Mouse (Mus musculus): ENCODE measurements around the gene Isl1. TPM values are rescaled to one million over a fixed set of nuclear protein-coding genes. Genes with fewer than 3 reads are reported as not detected.

Gene Isl1
- polyA plus RNA-seq, 1 experiment from 2014 or later: 13.9 TPM

DNA sequence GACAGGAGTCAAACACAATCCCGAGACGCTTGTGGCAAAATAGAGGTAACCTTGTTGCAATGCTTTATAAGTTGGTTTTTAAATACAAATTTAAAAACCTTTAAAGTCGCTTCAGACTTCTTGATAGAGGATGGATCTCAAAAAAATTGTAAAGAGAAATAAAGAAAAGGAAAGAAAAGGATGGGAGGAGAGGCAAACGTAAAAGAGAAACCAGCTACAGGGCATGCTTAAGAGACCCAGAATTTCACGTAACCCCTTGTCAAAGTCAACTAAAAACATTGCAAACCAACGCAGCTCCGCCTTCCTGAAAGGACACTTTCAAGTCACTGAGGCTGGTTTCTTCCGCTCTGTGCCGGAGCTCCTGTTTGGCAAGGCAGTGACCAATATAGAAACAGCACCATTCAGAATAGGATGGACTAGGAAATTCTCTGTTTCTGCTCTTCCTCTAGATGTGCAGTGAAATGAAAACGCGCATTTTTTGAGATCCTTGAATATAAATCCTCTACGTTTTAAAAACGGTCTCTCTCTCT lies 10.8 kb downstream of the Isl1 start:
- 23% methylated on average over 13 of the region's 13 CpGs for WGBS (ENCODE audit: insufficient replicate concordance)

GRCm38 (mm10) chr13:116298001-116298400 lies 11.5 kb downstream of the Isl1 start:
- H3K36me3 ChIP-seq (ENCODE audit: control insufficient read depth, insufficient read depth, low read length): no peaks in the 10 kb centered on the region
- peaks cover 69% of the 10 kb centered on the region for H3K27me3 ChIP-seq (ENCODE audit: control insufficient read depth, insufficient read depth, low read length)
- no peak overlapping the region for H3K27ac ChIP-seq (ENCODE audit: low read depth, low read length)
- H3K4me1 ChIP-seq (ENCODE audit: control insufficient read depth, insufficient read depth, low read length): peaks cover 7% of the 10 kb centered on the region; the same call in 1 of the 2 replicates
- H3K4me3 ChIP-seq (ENCODE audit: low read depth, low read length): peak overlapping the region; percentile 31
- H3K9ac ChIP-seq (ENCODE audit: low read depth, low read length): no peak overlapping the region
- H3K4me2 ChIP-seq: peak overlapping the region; percentile 66
- ATAC-seq (replicated peaks; ENCODE audit: insufficient number of reproducible peaks, low FRiP score, low TSS enrichment): no peak
- H3K9me3 ChIP-seq (replicated peaks; ENCODE audit: control insufficient read depth, low read length): no peaks in the 10 kb centered on the region
- 10% methylated on average over 8 of the region's 8 CpGs for WGBS (ENCODE audit: insufficient replicate concordance)

More for the DNA sequence above, 10.8 kb downstream of the Isl1 start:
- Histone ChIP-seq H3K27me3 (ENCODE audit: control insufficient read depth, insufficient read depth, low read length) (peaks cover 69% of the 10 kb centered on the region), H3K9me3 (replicated peaks; ENCODE audit: control insufficient read depth, low read length) (no peaks in the 10 kb centered on the region), H3K27ac (ENCODE audit: low read depth, low read length) (no peak overlapping the region), H3K36me3 (ENCODE audit: control insufficient read depth, insufficient read depth, low read length) (no peaks in the 10 kb centered on the region), H3K4me2 (no peak overlapping the region), H3K4me3 (ENCODE audit: low read depth, low read length) (no peak overlapping the region), H3K4me1 (ENCODE audit: control insufficient read depth, insufficient read depth, low read length) (peaks cover 7% of the 10 kb centered on the region; the same call in 1 of the 2 replicates), H3K9ac (ENCODE audit: low read depth, low read length) (no peak overlapping the region)
- ATAC-seq (replicated peaks; ENCODE audit: insufficient number of reproducible peaks, low FRiP score, low TSS enrichment): no peak

- H3K9me3 ChIP-seq (replicated peaks; ENCODE audit: control insufficient read depth, low read length): no peaks in the 10 kb centered on the region
- WGBS (ENCODE audit: insufficient replicate concordance): 1% methylated on average over 33 of the region's 33 CpGs
- H3K4me3 ChIP-seq (ENCODE audit: low read depth, low read length): peak overlapping the region; percentile 31
- peaks cover 7% of the 10 kb centered on the region; the same call in 1 of the 2 replicates for H3K4me1 ChIP-seq (ENCODE audit: control insufficient read depth, insufficient read depth, low read length)
- ATAC-seq (replicated peaks; ENCODE audit: insufficient number of reproducible peaks, low FRiP score, low TSS enrichment): no peak
- H3K9ac ChIP-seq (ENCODE audit: low read depth, low read length): no peak overlapping the region
- H3K27me3 ChIP-seq (ENCODE audit: control insufficient read depth, insufficient read depth, low read length): peaks cover 64% of the 10 kb centered on the region
- no peak overlapping the region for H3K27ac ChIP-seq (ENCODE audit: low read depth, low read length)
- peak overlapping the region; percentile 66 for H3K4me2 ChIP-seq
- no peaks in the 10 kb centered on the region for H3K36me3 ChIP-seq (ENCODE audit: control insufficient read depth, insufficient read depth, low read length)
These were observed 12.3 kb downstream of the Isl1 start for GRCm38 (mm10) chr13:116297048-116297811.

GRCm38 (mm10) chr13:116295401-116295800 lies 14.1 kb downstream of the Isl1 start:
- H3K27me3 ChIP-seq (ENCODE audit: control insufficient read depth, insufficient read depth, low read length): peaks cover 47% of the 10 kb centered on the region
- no peak for ATAC-seq (replicated peaks; ENCODE audit: insufficient number of reproducible peaks, low FRiP score, low TSS enrichment)
- H3K36me3 ChIP-seq (ENCODE audit: control insufficient read depth, insufficient read depth, low read length): no peaks in the 10 kb centered on the region
- H3K27ac ChIP-seq (ENCODE audit: low read depth, low read length): no peak overlapping the region
- peaks cover 7% of the 10 kb centered on the region; the same call in 1 of the 2 replicates for H3K4me1 ChIP-seq (ENCODE audit: control insufficient read depth, insufficient read depth, low read length)
- 20% methylated on average over 4 of the region's 4 CpGs for WGBS (ENCODE audit: insufficient replicate concordance)
- H3K9ac ChIP-seq (ENCODE audit: low read depth, low read length): no peak overlapping the region
- H3K9me3 ChIP-seq (replicated peaks; ENCODE audit: control insufficient read depth, low read length): no peaks in the 10 kb centered on the region
- H3K4me3 ChIP-seq (ENCODE audit: low read depth, low read length): no peak overlapping the region
- H3K4me2 ChIP-seq: no peak overlapping the region

- ATAC-seq (replicated peaks; ENCODE audit: insufficient number of reproducible peaks, low FRiP score, low TSS enrichment): no peak
- Histone ChIP-seq H3K9ac (ENCODE audit: low read depth, low read length) (no peak overlapping the region), H3K4me3 (ENCODE audit: low read depth, low read length) (no peak overlapping the region), H3K27me3 (ENCODE audit: control insufficient read depth, insufficient read depth, low read length) (peaks cover 40% of the 10 kb centered on the region), H3K36me3 (ENCODE audit: control insufficient read depth, insufficient read depth, low read length) (no peaks in the 10 kb centered on the region), H3K27ac (ENCODE audit: low read depth, low read length) (no peak overlapping the region), H3K9me3 (replicated peaks; ENCODE audit: control insufficient read depth, low read length) (no peaks in the 10 kb centered on the region), H3K4me2 (no peak overlapping the region), H3K4me1 (ENCODE audit: control insufficient read depth, insufficient read depth, low read length) (peaks cover 7% of the 10 kb centered on the region; the same call in 1 of the 2 replicates)
- WGBS (ENCODE audit: insufficient replicate concordance): 6% methylated on average over 6 of the region's 6 CpGs
These were observed 14.8 kb downstream of the Isl1 start for GRCm38 (mm10) chr13:116294734-116295133.

- under 1% methylated on average over 11 of the region's 11 CpGs for WGBS (ENCODE audit: insufficient replicate concordance)
- ATAC-seq (replicated peaks; ENCODE audit: insufficient number of reproducible peaks, low FRiP score, low TSS enrichment): 0 out of 2 replicates have a peak, but pooled peaks have one; percentile 31
- no peak overlapping the region for H3K9ac ChIP-seq (ENCODE audit: low read depth, low read length)
- peaks cover 36% of the 10 kb centered on the region for H3K27me3 ChIP-seq (ENCODE audit: control insufficient read depth, insufficient read depth, low read length)
- H3K4me3 ChIP-seq (ENCODE audit: low read depth, low read length): peak overlapping the region; percentile 41
- H3K9me3 ChIP-seq (replicated peaks; ENCODE audit: control insufficient read depth, low read length): no peaks in the 10 kb centered on the region
- peak overlapping the region; percentile 70 for H3K4me2 ChIP-seq
- H3K27ac ChIP-seq (ENCODE audit: low read depth, low read length): no peak overlapping the region
- peaks cover 7% of the 10 kb centered on the region; the same call in 1 of the 2 replicates for H3K4me1 ChIP-seq (ENCODE audit: control insufficient read depth, insufficient read depth, low read length)
- H3K36me3 ChIP-seq (ENCODE audit: control insufficient read depth, insufficient read depth, low read length): no peaks in the 10 kb centered on the region
These were observed 15.4 kb downstream of the Isl1 start for GRCm38 (mm10) chr13:116294151-116294461.

GRCm38 (mm10) chr13:116293301-116294150 lies 16.0 kb downstream of the Isl1 start:
- peak; percentile 44; the same call in 1 of the 2 replicates for ATAC-seq (replicated peaks; ENCODE audit: insufficient number of reproducible peaks, low FRiP score, low TSS enrichment)
- no peaks in the 10 kb centered on the region for H3K36me3 ChIP-seq (ENCODE audit: control insufficient read depth, insufficient read depth, low read length)
- H3K4me2 ChIP-seq: peak overlapping the region; percentile 70
- peaks cover 36% of the 10 kb centered on the region for H3K27me3 ChIP-seq (ENCODE audit: control insufficient read depth, insufficient read depth, low read length)
- WGBS (ENCODE audit: insufficient replicate concordance): 4% methylated on average over 27 of the region's 27 CpGs
- H3K4me1 ChIP-seq (ENCODE audit: control insufficient read depth, insufficient read depth, low read length): peaks cover 7% of the 10 kb centered on the region; the same call in 1 of the 2 replicates
- H3K4me3 ChIP-seq (ENCODE audit: low read depth, low read length): peak overlapping the region; percentile 41
- H3K9ac ChIP-seq (ENCODE audit: low read depth, low read length): no peak overlapping the region
- no peak overlapping the region for H3K27ac ChIP-seq (ENCODE audit: low read depth, low read length)
- H3K9me3 ChIP-seq (replicated peaks; ENCODE audit: control insufficient read depth, low read length): no peaks in the 10 kb centered on the region

GRCm38 (mm10) chr13:116289655-116290054 lies 19.8 kb downstream of the Isl1 start:
- Histone ChIP-seq H3K36me3 (ENCODE audit: control insufficient read depth, insufficient read depth, low read length) (no peaks in the 10 kb centered on the region), H3K4me1 (ENCODE audit: control insufficient read depth, insufficient read depth, low read length) (peaks cover 4% of the 10 kb centered on the region; the same call in 1 of the 2 replicates), H3K4me2 (no peak overlapping the region), H3K27ac (ENCODE audit: low read depth, low read length) (no peak overlapping the region), H3K9ac (ENCODE audit: low read depth, low read length) (no peak overlapping the region), H3K9me3 (replicated peaks; ENCODE audit: control insufficient read depth, low read length) (no peaks in the 10 kb centered on the region), H3K27me3 (ENCODE audit: control insufficient read depth, insufficient read depth, low read length) (peaks cover 16% of the 10 kb centered on the region), H3K4me3 (ENCODE audit: low read depth, low read length) (no peak overlapping the region)
- WGBS (ENCODE audit: insufficient replicate concordance): 82% methylated on average over 1 of the region's 1 CpGs
- no peak for ATAC-seq (replicated peaks; ENCODE audit: insufficient number of reproducible peaks, low FRiP score, low TSS enrichment)

All from heart, embryonic 11.5 days (tissue).